22 mouse cellular contexts compared by ENCODE assay signal in the genomic region with DNA sequence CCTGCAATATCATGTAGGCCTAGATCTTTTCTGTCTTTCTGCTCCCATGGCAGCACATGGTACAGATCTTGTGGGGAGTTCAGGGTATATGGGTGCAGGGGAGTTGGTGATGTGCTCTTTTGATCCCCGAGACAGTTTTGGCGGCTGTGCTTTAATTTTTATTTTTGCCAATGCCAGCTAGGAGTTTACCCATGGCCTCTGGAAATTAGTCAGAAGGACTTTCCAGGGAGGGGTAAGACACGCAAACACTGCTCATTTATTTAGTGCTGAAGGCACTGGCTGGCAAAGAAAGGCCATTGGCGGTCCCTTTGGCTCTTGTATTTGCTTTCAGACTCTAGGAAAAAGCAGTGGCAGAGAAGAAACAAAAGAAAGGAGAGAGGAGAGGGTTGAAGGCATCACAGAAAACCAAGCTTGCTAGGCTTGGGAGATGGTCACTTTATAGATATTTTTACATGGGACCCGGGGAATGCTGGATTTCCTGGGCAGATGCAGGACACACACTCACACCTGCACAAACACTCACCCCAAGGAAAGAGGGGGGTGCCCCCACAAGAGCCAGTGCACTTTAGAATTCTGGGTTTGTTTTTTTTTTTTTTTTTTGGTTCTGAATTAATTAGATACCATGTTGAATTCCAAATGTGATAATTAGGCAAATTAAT. TPM values are rescaled to one million over a fixed set of nuclear protein-coding genes. Genes with fewer than 3 reads are reported as not detected.
DNase-seq lines count a peak whose midpoint lies in the region; ATAC-seq and TF ChIP-seq lines count a peak whose summit lies in the region.
"Had no signal": no experiment of that assay in that cellular context is flagged by ENCODE, and none has a peak within 500 bp of the region (broad histone marks: within the 10 kb centered on the region; RNA-seq: fewer than 3 reads in every experiment).

No protein-coding gene starts in this region.

- H3K9ac ChIP-seq in CH12.LX (ENCODE audit: insufficient read depth, low read depth), result peak overlapping the region; percentile 18; the same call in 1 of the 2 replicates
- H3K9ac ChIP-seq in forebrain, embryonic 15.5 days (replicated peaks), result no peak overlapping the region
- H3K9ac ChIP-seq in midbrain, embryonic 14.5 days (replicated peaks; ENCODE audit: low read length), result no peak overlapping the region
- H3K9ac ChIP-seq in kidney, embryonic 15.5 days, result no peak overlapping the region
- H3K9ac ChIP-seq: limb, embryonic 13.5 days; liver, embryonic 12.5 days; neural tube, embryonic 15.5 days had no signal

- H3K4me2 ChIP-seq in CH12.LX (ENCODE audit: insufficient read depth, low read depth, poor library complexity, severe bottlenecking), result peak overlapping the region; percentile 42; the same call in 1 of the 2 replicates
- H3K4me2 ChIP-seq in forebrain, embryonic 15.5 days (replicated peaks), result no peak overlapping the region
- H3K4me2 ChIP-seq in midbrain, embryonic 14.5 days (ENCODE audit: low read length), result no peak overlapping the region
- no peak overlapping the region for H3K4me2 ChIP-seq in kidney, embryonic 15.5 days
- H3K4me2 ChIP-seq: limb, embryonic 13.5 days; liver, embryonic 12.5 days; neural tube, embryonic 15.5 days had no signal

- peak; percentile 28 for DNase-seq in heart, adult 11 months
- no peak for DNase-seq in heart, postnatal 36 days
- peak; percentile 46 for DNase-seq in CH12.LX (ENCODE audit: extremely low read depth)
- peak; percentile 43 for DNase-seq in midbrain, embryonic 14.5 days
- DNase-seq in gastrocnemius, postnatal 14 days, result no peak
- DNase-seq: adrenal gland, postnatal 25 days; layer of hippocampus, adult 9-11 months; lung, adult 18-20 months; lung, postnatal 10 days; thymus, adult 18-20 months; thymus, postnatal 4 days had no signal

- in situ Hi-C loops in CH12.LX (cut with MboI; ENCODE audit: low pct_ligation_motif_present, low pct_unique_long_range_greater_than_20kb, low sequenced_read_pairs), result no loop called here

- TF ChIP-seq RAD21 in CH12.LX (IDR thresholded peaks at IDR 0.05; ENCODE audit: low read depth, low read length), result no peak

- H3K4me3 ChIP-seq in CH12.LX (replicated peaks in 1 of 3; ENCODE audit: low read depth in 2 of 3, low read length in 2 of 3, poor library complexity in 1 of 3), result no peak overlapping the region
- no peak overlapping the region for H3K4me3 ChIP-seq in forebrain, embryonic 15.5 days
- H3K4me3 ChIP-seq in midbrain, embryonic 14.5 days (replicated peaks; ENCODE audit: low read depth, low read length), result no peak overlapping the region
- no peak overlapping the region for H3K4me3 ChIP-seq in kidney, embryonic 15.5 days (replicated peaks)
- H3K4me3 ChIP-seq: embryonic facial prominence, embryonic 10.5 days; heart, embryonic 10.5 days; limb, embryonic 13.5 days; liver, embryonic 12.5 days; neural tube, embryonic 15.5 days had no signal

- no peaks in the 10 kb centered on the region for H3K27me3 ChIP-seq in CH12.LX (replicated peaks)
- no peaks in the 10 kb centered on the region for H3K27me3 ChIP-seq in forebrain, embryonic 15.5 days
- no peaks in the 10 kb centered on the region for H3K27me3 ChIP-seq in midbrain, embryonic 14.5 days (ENCODE audit: control insufficient read depth, insufficient read depth, low read length)
- no peaks in the 10 kb centered on the region for H3K27me3 ChIP-seq in kidney, embryonic 15.5 days
- H3K27me3 ChIP-seq: limb, embryonic 13.5 days; liver, embryonic 12.5 days; neural tube, embryonic 15.5 days had no signal

- no peak for TF ChIP-seq CTCF in CH12.LX (conservative IDR thresholded peaks at IDR 0.05 in 1 of 2, IDR thresholded peaks at IDR 0.05 in 1 of 2; ENCODE audit: low read depth in 2 of 2, low read length in 2 of 2)

- TF ChIP-seq POLR2A in CH12.LX (IDR thresholded peaks at IDR 0.05; ENCODE audit: low read depth, low read length), result 0 out of 2 replicates have a peak, but pooled peaks have one; percentile 7

- 23% methylated on average over 5 of the region's 5 CpGs for WGBS in forebrain, embryonic 15.5 days
- WGBS in midbrain, embryonic 14.5 days, result 56% methylated on average over 5 of the region's 5 CpGs
- 74% methylated on average over 5 of the region's 5 CpGs for WGBS in kidney, embryonic 15.5 days

- dilution Hi-C loops in CH12.LX (cut with MboI; ENCODE audit: extremely low pct_ligation_motif_present, extremely low pct_unique_long_range_greater_than_20kb, low sequenced_read_pairs), result no loop called here

- no peaks in the 10 kb centered on the region for H3K9me3 ChIP-seq in CH12.LX (replicated peaks; ENCODE audit: low read length)
- no peaks in the 10 kb centered on the region for H3K9me3 ChIP-seq in forebrain, embryonic 15.5 days
- no peaks in the 10 kb centered on the region for H3K9me3 ChIP-seq in midbrain, embryonic 14.5 days (ENCODE audit: control insufficient read depth, low read length)
- H3K9me3 ChIP-seq in kidney, embryonic 15.5 days (replicated peaks), result no peaks in the 10 kb centered on the region
- H3K9me3 ChIP-seq: embryonic facial prominence, embryonic 10.5 days; heart, embryonic 10.5 days; limb, embryonic 13.5 days; neural tube, embryonic 15.5 days had no signal

- no peaks in the 10 kb centered on the region for H3K36me3 ChIP-seq in CH12.LX (replicated peaks in 1 of 2; ENCODE audit: control insufficient read depth in 1 of 2, insufficient read depth in 1 of 2, low read length in 1 of 2)
- H3K36me3 ChIP-seq in forebrain, embryonic 15.5 days, result no peaks in the 10 kb centered on the region
- H3K36me3 ChIP-seq in midbrain, embryonic 14.5 days (ENCODE audit: control insufficient read depth, insufficient read depth, low read length), result no peaks in the 10 kb centered on the region
- no peaks in the 10 kb centered on the region for H3K36me3 ChIP-seq in kidney, embryonic 15.5 days
- H3K36me3 ChIP-seq: embryonic facial prominence, embryonic 10.5 days; heart, embryonic 10.5 days; limb, embryonic 13.5 days; liver, embryonic 12.5 days; neural tube, embryonic 15.5 days had no signal

- TF ChIP-seq EP300 in CH12.LX (IDR thresholded peaks at IDR 0.05; ENCODE audit: low read length), result peak; percentile 74

- H3K27ac ChIP-seq in CH12.LX (ENCODE audit: insufficient read depth, low read depth), result peak overlapping the region; percentile 54; the same call in 1 of the 2 replicates
- H3K27ac ChIP-seq in forebrain, embryonic 15.5 days (replicated peaks), result peak overlapping the region; percentile 85
- H3K27ac ChIP-seq in midbrain, embryonic 14.5 days (replicated peaks; ENCODE audit: low read depth, low read length), result peak overlapping the region; percentile 65
- H3K27ac ChIP-seq in kidney, embryonic 15.5 days, result no peak overlapping the region
- H3K27ac ChIP-seq: embryonic facial prominence, embryonic 10.5 days; heart, embryonic 10.5 days; kidney, postnatal 0 days; limb, embryonic 13.5 days; liver, embryonic 12.5 days; neural tube, embryonic 15.5 days had no signal

- peaks cover 25 to 70% of the 10 kb centered on the region in 2 experiments for H3K4me1 ChIP-seq in CH12.LX (ENCODE audit: control insufficient read depth in 1 of 2, insufficient read depth in 2 of 2)
- H3K4me1 ChIP-seq in forebrain, embryonic 15.5 days, result peaks cover 28% of the 10 kb centered on the region
- peaks cover 17% of the 10 kb centered on the region for H3K4me1 ChIP-seq in midbrain, embryonic 14.5 days (ENCODE audit: control insufficient read depth, insufficient read depth, low read length)
- no peaks in the 10 kb centered on the region for H3K4me1 ChIP-seq in kidney, embryonic 15.5 days
- H3K4me1 ChIP-seq: liver, embryonic 12.5 days had no signal

- ATAC-seq in forebrain, embryonic 15.5 days (replicated peaks), result peak; percentile 51
- peak; percentile 35; the same call in 1 of the 2 replicates for ATAC-seq in midbrain, embryonic 14.5 days (ENCODE audit: low FRiP score, low TSS enrichment)
- ATAC-seq in kidney, embryonic 15.5 days (replicated peaks; ENCODE audit: low FRiP score), result no peak
- ATAC-seq: intestine, postnatal 0 days; liver, embryonic 12.5 days had no signal

- intact Hi-C loops in heart, postnatal 36 days (cut with DNase I), result no loop called here
- intact Hi-C loops in gastrocnemius, postnatal 14 days (cut with DNase I; ENCODE audit: low total_unique reads), result no loop called here

- 0 out of 2 replicates have a peak, but pooled peaks cover 2% of the 10 kb centered on the region for H3K79me2 ChIP-seq in CH12.LX (replicated peaks; ENCODE audit: control insufficient read depth, extremely low read depth, insufficient read depth, poor library complexity, severe bottlenecking)

TF ChIP-seq in CH12.LX, 34 proteins besides CTCF, POLR2A, EP300 and RAD21 (continues in another document):
- no peak for TF ChIP-seq ZC3H11A (IDR thresholded peaks at IDR 0.05; ENCODE audit: low read depth, low read length)
- 0 out of 2 replicates have a peak, but pooled peaks have one; percentile 10 for TF ChIP-seq ZMIZ1 (IDR thresholded peaks at IDR 0.05; ENCODE audit: low read depth, low read length)
- peak; percentile 5; the same call in 1 of the 2 replicates for TF ChIP-seq TCF12 (IDR thresholded peaks at IDR 0.05; ENCODE audit: low read depth, low read length)
- TF ChIP-seq TBP (conservative IDR thresholded peaks at IDR 0.05; ENCODE audit: low read depth, low read length), result no peak
- TF ChIP-seq PAX5 (IDR thresholded peaks at IDR 0.05; ENCODE audit: low read length), result no peak
- no peak for TF ChIP-seq HCFC1 (IDR thresholded peaks at IDR 0.05; ENCODE audit: low read depth, low read length)
- no peak for TF ChIP-seq ELF1 (IDR thresholded peaks at IDR 0.05; ENCODE audit: low read depth, low read length)
- TF ChIP-seq MAZ (IDR thresholded peaks at IDR 0.05; ENCODE audit: low read depth, low read length), result no peak
- peak; percentile 23; the same call in 1 of the 2 replicates for TF ChIP-seq BHLHE40 (IDR thresholded peaks at IDR 0.05; ENCODE audit: low read depth, low read length)
- no peak; the same call in 1 of the 2 replicates for TF ChIP-seq JUND (conservative IDR thresholded peaks at IDR 0.05; ENCODE audit: low read depth, low read length)
- TF ChIP-seq SMC3 (IDR thresholded peaks at IDR 0.05; ENCODE audit: low read depth, low read length), result no peak
- TF ChIP-seq MYC (IDR thresholded peaks at IDR 0.05; ENCODE audit: low read depth, low read length), result no peak
- peak; percentile 25; the same call in 1 of the 2 replicates for TF ChIP-seq JUN (IDR thresholded peaks at IDR 0.05; ENCODE audit: insufficient read depth, low read depth, low read length)
- TF ChIP-seq KAT2A (IDR thresholded peaks at IDR 0.05; ENCODE audit: insufficient replicate concordance, low read length), result no peak
- peak; percentile 74 for TF ChIP-seq ZNF384 (IDR thresholded peaks at IDR 0.05; ENCODE audit: low read depth, low read length)

RNA-seq across cellular contexts. Expression of gene Pcdh8, which starts 50.4 kb away (rescaled TPM):
- total RNA-seq in heart, postnatal 36 days (2021), result under 1 TPM in 1 of 2 experiments, not detected in 1; 0.22 TPM
- total RNA-seq in CH12.LX (2012; rRNA removed), result not detected in 2 replicates
- not detected in 2 replicates for total RNA-seq in CH12.LX (2014; rRNA removed)
- polyA plus RNA-seq in CH12.LX (2012; ENCODE audit: insufficient read length, low read depth), result not detected in 2 replicates
- 55.7 and 58.0 TPM in 2 replicates for polyA plus RNA-seq in forebrain, embryonic 15.5 days (2015; fragmentation: Nextera tagmentation; extraction: Ambion mirVana)
- 58.7 and 61.2 TPM in 2 replicates for polyA plus RNA-seq in midbrain, embryonic 14.5 days (2014; fragmentation: Nextera tagmentation; extraction: Ambion mirVana)
- total RNA-seq in gastrocnemius, postnatal 14 days (2021), result not detected
- polyA plus RNA-seq in kidney, embryonic 15.5 days (2015; fragmentation: Nextera tagmentation; extraction: Ambion mirVana), result 1.8 TPM in 2 replicates
- total RNA-seq: gastrocnemius, adult 18-20 months; hematopoietic stem cell, adult 5-6 weeks had no signal
- polyA plus RNA-seq: liver, embryonic 12.5 days had no signal

Comparison
In these comparisons a context has a peak if more than half of its experiments do, and no peak if none do; other contexts are left out.
1. DNase-seq: peak in heart, adult 11 months (single experiment), CH12.LX (single experiment) and midbrain, embryonic 14.5 days (single experiment); none in heart, postnatal 36 days (0 of 2) and gastrocnemius, postnatal 14 days (single experiment).
2. RNA of gene Pcdh8, which starts 50.4 kb away (polyA plus RNA-seq): 58.7 to 61.2 TPM in midbrain, embryonic 14.5 days and 55.7 to 58.0 TPM in forebrain, embryonic 15.5 days; 1.8 TPM in kidney, embryonic 15.5 days and not detected in CH12.LX; every median in the first group is over 10 times any median in the second.